Mouse (Mus musculus): ENCODE measurements around the gene Pdzk1ip1. TPM values are rescaled to one million over a fixed set of nuclear protein-coding genes. Genes with fewer than 3 reads are reported as not detected.

The Pdzk1ip1 gene
- polyA plus RNA-seq, 1 experiment from 2014 or later, result 3.0 TPM

DNA sequence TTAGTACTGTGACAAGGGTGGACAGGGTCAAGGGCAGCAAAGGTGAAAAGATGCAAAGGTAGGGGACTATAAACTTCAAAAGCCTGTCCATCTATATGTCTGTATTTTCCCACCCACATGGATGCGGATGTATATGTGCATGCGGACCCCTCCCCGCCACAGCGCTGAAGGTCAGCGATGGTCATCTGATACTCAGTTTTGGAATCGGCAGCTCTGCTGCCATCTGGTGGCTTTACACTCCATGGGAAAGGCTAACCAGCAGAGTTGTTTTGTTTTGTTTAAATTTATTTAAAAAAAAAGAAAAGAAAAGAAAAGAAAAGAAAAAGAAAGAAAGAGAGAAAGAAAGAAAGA lies 8.6 kb downstream of the Pdzk1ip1 start:
- peak; percentile 17; the same call in 1 of the 2 replicates for ATAC-seq (replicated peaks)
- H3K27me3 ChIP-seq (replicated peaks), result peaks cover 19% of the 10 kb centered on the region
- peak overlapping the region; percentile 15 for H3K4me3 ChIP-seq

DNA sequence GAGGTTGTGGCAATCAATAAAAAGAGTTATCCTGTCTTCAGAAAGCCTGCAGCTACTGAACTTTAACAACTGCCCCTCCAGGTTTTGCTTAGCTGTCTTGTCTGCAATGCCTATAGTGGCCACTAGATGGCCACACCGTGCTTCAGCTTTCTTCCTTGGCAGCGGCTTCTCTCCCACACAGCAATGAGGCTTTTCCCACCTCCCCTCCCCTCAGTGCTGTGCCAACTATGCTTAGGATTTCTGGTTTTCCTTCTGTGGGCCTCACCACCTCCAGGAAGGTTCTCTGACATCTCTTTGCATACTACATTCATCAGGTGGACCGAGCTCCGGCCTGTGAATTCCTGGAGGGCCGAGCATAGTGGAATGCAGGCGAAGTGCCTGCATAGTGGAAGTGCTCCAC lies 13.2 kb downstream of the Pdzk1ip1 start:
- no peaks in the 10 kb centered on the region for H3K9me3 ChIP-seq
- 39% methylated on average over 6 of the region's 6 CpGs for WGBS
- no peak overlapping the region for H3K27ac ChIP-seq
- H3K4me1 ChIP-seq, result peaks cover 5% of the 10 kb centered on the region; the same call in 1 of the 2 replicates
- peaks cover 11% of the 10 kb centered on the region for H3K27me3 ChIP-seq (replicated peaks)
- no peaks in the 10 kb centered on the region for H3K36me3 ChIP-seq (replicated peaks)
- ATAC-seq (replicated peaks), result peak; percentile 75
- no peak overlapping the region for H3K9ac ChIP-seq
- H3K4me3 ChIP-seq, result no peak overlapping the region
- H3K4me2 ChIP-seq, result no peak overlapping the region; the same call in 1 of the 2 replicates

More for the DNA sequence above, 8.6 kb downstream of the Pdzk1ip1 start:
- H3K36me3 ChIP-seq (replicated peaks), result no peaks in the 10 kb centered on the region
- H3K9ac ChIP-seq, result no peak overlapping the region
- WGBS, result under 1% methylated on average over 6 of the region's 6 CpGs
- peaks cover 16% of the 10 kb centered on the region for H3K4me1 ChIP-seq
- no peak overlapping the region for H3K27ac ChIP-seq
- no peaks in the 10 kb centered on the region for H3K9me3 ChIP-seq
- H3K4me2 ChIP-seq, result peak overlapping the region; percentile 44

DNA sequence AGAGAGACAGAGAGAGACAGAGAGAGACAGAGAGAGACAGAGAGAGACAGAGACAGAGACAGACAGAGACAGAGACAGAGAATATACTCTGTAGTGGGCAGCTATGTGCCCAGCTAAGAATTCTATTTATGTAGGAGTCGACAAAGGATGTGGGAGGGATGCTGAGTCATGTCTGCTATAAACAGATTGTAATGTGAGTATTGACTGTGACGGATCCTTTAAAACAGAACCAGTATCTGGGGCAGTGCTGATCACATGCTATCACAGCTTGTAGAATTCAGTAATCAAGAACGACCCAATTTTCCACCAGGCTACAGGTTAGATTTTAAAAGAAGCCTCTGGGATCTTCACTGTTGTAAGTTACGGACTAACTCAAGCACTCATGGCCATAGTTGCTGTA lies 15.0 kb downstream of the Pdzk1ip1 start:
- Histone ChIP-seq H3K4me3 (no peak overlapping the region), H3K9me3 (no peaks in the 10 kb centered on the region), H3K36me3 (replicated peaks) (no peaks in the 10 kb centered on the region), H3K4me1 (no peaks in the 10 kb centered on the region; the same call in 1 of the 2 replicates), H3K27me3 (replicated peaks) (no peaks in the 10 kb centered on the region; the same call in 1 of the 2 replicates), H3K9ac (no peak overlapping the region), H3K27ac (no peak overlapping the region), H3K4me2 (no peak overlapping the region)
- 74% methylated on average over 4 of the region's 4 CpGs for WGBS
- ATAC-seq (replicated peaks), result no peak

DNA sequence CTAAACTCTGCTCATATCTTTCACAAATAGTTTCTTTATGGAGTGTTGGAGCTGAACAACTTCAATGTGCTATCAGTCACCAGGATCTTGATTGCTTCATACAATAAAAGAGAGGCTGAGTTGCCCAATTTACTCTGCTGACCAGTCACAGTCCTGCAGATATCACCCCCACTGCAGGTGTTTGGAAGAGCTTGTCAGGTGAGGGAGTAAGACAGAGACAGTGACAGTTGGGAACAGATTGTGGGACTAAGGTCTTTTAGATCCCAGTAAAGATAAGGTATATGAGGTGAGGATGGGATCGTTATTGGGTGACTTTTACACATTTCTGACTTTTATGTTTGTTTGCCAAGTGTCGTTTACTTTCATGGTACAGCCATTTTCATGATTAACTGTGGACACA lies 22.7 kb downstream of the Pdzk1ip1 start:
- no peak overlapping the region for H3K9ac ChIP-seq
- H3K36me3 ChIP-seq (replicated peaks), result no peaks in the 10 kb centered on the region
- no peak overlapping the region for H3K27ac ChIP-seq
- 80% methylated on average over 2 of the region's 2 CpGs for WGBS
- no peak overlapping the region for H3K4me2 ChIP-seq
- H3K4me3 ChIP-seq, result no peak overlapping the region
- no peaks in the 10 kb centered on the region; the same call in 1 of the 2 replicates for H3K27me3 ChIP-seq (replicated peaks)
- H3K9me3 ChIP-seq, result no peaks in the 10 kb centered on the region
- ATAC-seq (replicated peaks), result no peak
- no peaks in the 10 kb centered on the region for H3K4me1 ChIP-seq

DNA sequence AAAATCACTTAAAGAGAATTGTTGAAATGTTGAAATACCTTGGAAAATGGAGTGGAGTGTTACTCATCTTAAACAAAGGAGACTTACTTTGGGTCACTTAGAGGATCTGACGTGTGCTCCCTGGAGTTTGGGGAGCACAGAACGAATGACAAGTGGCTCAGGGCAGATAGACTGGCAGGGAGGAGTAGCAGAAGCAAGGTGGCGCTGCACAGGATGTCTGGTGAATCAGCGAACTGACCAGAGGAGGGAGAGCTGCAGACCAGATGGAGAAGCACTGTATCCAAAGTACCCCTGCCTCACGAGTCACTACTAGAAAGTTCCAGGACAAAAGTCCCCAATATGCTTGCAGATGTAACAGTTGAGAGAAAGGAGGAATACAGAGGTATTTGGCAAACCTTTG lies 24.8 kb downstream of the Pdzk1ip1 start:
- Histone ChIP-seq H3K9ac (no peak overlapping the region), H3K4me1 (no peaks in the 10 kb centered on the region), H3K27me3 (replicated peaks) (no peaks in the 10 kb centered on the region; the same call in 1 of the 2 replicates), H3K27ac (no peak overlapping the region), H3K9me3 (no peaks in the 10 kb centered on the region), H3K36me3 (replicated peaks) (no peaks in the 10 kb centered on the region), H3K4me2 (no peak overlapping the region), H3K4me3 (no peak overlapping the region)
- 24% methylated on average over 5 of the region's 5 CpGs for WGBS
- ATAC-seq (replicated peaks), result no peak

DNA sequence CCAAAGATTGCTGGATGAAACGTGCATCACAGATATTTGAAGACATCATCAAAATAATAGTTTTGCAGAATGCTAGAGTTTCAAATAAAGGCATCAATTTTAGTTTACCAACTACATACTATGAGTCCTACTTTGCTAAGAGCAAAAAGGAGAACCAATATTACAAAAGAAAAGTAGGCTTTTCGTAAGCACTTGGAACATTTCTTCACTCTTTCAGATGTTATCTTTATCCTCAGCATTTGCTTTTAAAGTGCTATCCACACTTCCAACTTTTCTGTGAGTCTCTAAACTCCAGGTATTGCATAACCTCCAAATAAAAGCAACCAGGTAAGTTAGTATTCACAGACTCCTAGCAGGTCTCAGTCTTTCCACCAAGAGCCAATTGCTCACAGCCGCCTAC lies 31.1 kb downstream of the Pdzk1ip1 start:
- no peaks in the 10 kb centered on the region for H3K9me3 ChIP-seq
- H3K27ac ChIP-seq, result no peak overlapping the region
- H3K36me3 ChIP-seq (replicated peaks), result no peaks in the 10 kb centered on the region
- no peak overlapping the region for H3K9ac ChIP-seq
- H3K27me3 ChIP-seq (replicated peaks), result no peaks in the 10 kb centered on the region
- H3K4me3 ChIP-seq, result no peak overlapping the region
- H3K4me1 ChIP-seq, result no peaks in the 10 kb centered on the region
- WGBS, result 88% methylated on average over 3 of the region's 3 CpGs
- H3K4me2 ChIP-seq, result no peak overlapping the region
- no peak for ATAC-seq (replicated peaks)

DNA sequence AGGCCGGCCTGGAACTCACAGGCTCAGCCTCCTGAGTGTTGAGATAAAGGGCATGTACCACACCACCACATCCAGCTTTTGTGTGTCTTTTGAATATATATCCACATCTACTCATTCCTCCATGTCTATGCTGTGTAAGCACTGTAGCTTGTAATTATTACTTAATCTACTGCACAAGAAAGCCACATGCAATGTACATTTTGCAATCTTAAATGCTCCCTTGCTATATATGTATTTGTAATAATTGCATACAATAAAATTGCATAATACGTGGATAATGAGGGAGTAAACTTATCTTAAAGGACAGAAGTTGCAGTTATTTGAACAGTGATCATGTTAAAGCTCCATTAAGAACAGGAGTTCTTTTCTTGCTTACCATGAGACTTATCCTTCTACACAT lies 32.7 kb downstream of the Pdzk1ip1 start:
- H3K9me3 ChIP-seq, result no peaks in the 10 kb centered on the region

DNA sequence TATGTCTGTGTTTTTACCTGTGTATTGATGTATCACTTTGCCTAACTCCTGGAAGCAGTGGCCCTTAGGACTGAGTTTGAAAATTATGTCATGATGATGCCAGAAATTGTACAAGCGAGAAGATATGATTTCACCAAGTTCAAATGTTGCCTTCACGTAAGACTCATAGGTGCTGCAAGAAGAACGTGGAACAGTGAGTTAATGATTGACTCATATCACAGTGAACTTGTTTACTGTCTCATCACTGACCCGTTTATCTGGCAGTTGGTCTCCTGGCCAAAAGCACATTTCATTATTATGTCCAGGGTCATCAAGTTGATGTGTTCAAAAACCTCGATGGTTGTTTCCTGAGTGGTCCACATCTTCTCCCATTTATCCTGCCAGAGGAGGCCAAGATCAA lies 33.1 kb downstream of the Pdzk1ip1 start:
- WGBS, result 84% methylated on average over 5 of the region's 5 CpGs
- H3K4me3 ChIP-seq, result no peak overlapping the region
- ATAC-seq (replicated peaks), result no peak
- no peak overlapping the region for H3K9ac ChIP-seq
- H3K9me3 ChIP-seq, result no peaks in the 10 kb centered on the region
- H3K36me3 ChIP-seq (replicated peaks), result no peaks in the 10 kb centered on the region
- no peak overlapping the region for H3K4me2 ChIP-seq
- H3K27me3 ChIP-seq (replicated peaks), result no peaks in the 10 kb centered on the region
- no peak overlapping the region for H3K27ac ChIP-seq
- H3K4me1 ChIP-seq, result no peaks in the 10 kb centered on the region

More for the DNA sequence above, 32.7 kb downstream of the Pdzk1ip1 start:
- no peaks in the 10 kb centered on the region for H3K4me1 ChIP-seq
- H3K4me3 ChIP-seq, result no peak overlapping the region
- no peak for ATAC-seq (replicated peaks)
- WGBS, result 81% methylated on average over 2 of the region's 2 CpGs
- no peak overlapping the region for H3K27ac ChIP-seq
- H3K36me3 ChIP-seq (replicated peaks), result no peaks in the 10 kb centered on the region
- H3K9ac ChIP-seq, result no peak overlapping the region
- no peaks in the 10 kb centered on the region for H3K27me3 ChIP-seq (replicated peaks)
- H3K4me2 ChIP-seq, result no peak overlapping the region

DNA sequence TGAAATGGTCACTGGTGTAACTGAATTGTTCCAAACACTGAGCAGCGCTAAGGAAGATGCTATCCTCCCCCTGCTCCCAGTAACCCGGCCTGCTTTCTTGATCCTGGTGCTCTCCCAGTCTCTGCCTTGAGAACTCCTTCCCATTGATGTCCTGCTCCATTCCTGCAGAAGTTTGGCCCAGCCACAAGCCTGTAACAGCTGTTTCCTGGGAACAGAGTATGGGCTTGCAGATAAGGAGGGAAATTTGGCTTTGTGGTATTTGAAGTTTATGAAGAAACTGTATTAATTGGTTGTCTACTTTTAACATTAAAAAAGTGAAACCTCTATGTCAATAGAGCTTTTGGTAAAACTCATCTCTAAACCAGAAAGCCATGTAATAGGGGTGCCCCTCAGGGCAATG lies 35.0 kb downstream of the Pdzk1ip1 start:
- no peaks in the 10 kb centered on the region for H3K27me3 ChIP-seq (replicated peaks)
- no peak overlapping the region for H3K9ac ChIP-seq
- no peaks in the 10 kb centered on the region for H3K4me1 ChIP-seq
- no peak overlapping the region for H3K4me3 ChIP-seq
- H3K9me3 ChIP-seq, result no peaks in the 10 kb centered on the region
- 80% methylated on average over 2 of the region's 2 CpGs for WGBS
- no peak for ATAC-seq (replicated peaks)
- H3K27ac ChIP-seq, result no peak overlapping the region
- no peaks in the 10 kb centered on the region for H3K36me3 ChIP-seq (replicated peaks)
- H3K4me2 ChIP-seq, result no peak overlapping the region

DNA sequence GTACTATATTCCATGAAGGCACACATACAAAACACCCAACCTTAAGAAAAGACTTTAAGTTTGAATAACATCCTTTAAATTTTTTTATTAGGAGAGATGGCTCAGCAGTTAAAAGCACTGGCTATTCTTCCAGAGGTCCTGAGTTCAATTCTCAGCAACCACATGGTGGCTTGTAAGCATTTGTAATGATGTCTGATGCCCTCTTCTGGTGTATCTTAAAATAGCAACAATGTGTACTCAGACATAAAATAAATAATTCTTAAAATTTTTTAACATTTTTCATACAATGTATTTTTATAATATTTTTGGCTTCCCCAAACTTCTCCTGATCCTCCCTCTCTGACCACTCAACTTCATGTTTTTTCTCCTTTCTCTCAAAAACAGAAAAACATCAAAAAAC lies 36.2 kb downstream of the Pdzk1ip1 start:
- Histone ChIP-seq H3K4me3 (no peak overlapping the region), H3K36me3 (replicated peaks) (no peaks in the 10 kb centered on the region), H3K27ac (no peak overlapping the region), H3K9me3 (no peaks in the 10 kb centered on the region), H3K4me2 (no peak overlapping the region), H3K9ac (no peak overlapping the region), H3K4me1 (no peaks in the 10 kb centered on the region), H3K27me3 (replicated peaks) (no peaks in the 10 kb centered on the region)
- no peak for ATAC-seq (replicated peaks)

DNA sequence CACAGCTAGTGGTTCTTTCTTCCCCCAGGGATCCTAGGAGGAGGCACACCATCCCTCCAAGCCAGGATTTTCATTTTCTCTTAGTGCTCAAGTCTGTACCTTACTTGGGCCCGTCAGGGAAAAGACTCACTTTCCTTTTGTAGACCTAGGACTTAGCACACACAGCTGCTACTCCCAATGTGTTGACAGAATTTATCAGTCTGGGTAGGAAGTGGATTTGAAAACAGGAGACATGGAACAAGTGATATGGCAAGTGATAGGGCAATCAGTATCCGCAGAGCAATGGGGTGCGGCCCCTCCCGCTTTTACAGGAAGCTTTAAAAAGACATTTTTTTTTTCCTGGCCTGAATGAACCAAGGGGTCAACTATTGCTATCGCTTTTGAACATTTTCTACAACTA lies 44.6 kb downstream of the Pdzk1ip1 start:
- H3K27me3 ChIP-seq (replicated peaks), result no peaks in the 10 kb centered on the region
- peak; percentile 28; the same call in 1 of the 2 replicates for ATAC-seq (replicated peaks)
- peak overlapping the region; percentile 85 for H3K27ac ChIP-seq
- 7% methylated on average over 5 of the region's 5 CpGs for WGBS
- H3K4me1 ChIP-seq, result peaks cover 8% of the 10 kb centered on the region; the same call in 1 of the 2 replicates
- peak overlapping the region; percentile 62; the same call in 1 of the 2 replicates for H3K9ac ChIP-seq
- H3K4me2 ChIP-seq, result peak overlapping the region; percentile 67
- no peaks in the 10 kb centered on the region for H3K9me3 ChIP-seq
- H3K36me3 ChIP-seq (replicated peaks), result no peaks in the 10 kb centered on the region
- H3K4me3 ChIP-seq, result peak overlapping the region; percentile 54

DNA sequence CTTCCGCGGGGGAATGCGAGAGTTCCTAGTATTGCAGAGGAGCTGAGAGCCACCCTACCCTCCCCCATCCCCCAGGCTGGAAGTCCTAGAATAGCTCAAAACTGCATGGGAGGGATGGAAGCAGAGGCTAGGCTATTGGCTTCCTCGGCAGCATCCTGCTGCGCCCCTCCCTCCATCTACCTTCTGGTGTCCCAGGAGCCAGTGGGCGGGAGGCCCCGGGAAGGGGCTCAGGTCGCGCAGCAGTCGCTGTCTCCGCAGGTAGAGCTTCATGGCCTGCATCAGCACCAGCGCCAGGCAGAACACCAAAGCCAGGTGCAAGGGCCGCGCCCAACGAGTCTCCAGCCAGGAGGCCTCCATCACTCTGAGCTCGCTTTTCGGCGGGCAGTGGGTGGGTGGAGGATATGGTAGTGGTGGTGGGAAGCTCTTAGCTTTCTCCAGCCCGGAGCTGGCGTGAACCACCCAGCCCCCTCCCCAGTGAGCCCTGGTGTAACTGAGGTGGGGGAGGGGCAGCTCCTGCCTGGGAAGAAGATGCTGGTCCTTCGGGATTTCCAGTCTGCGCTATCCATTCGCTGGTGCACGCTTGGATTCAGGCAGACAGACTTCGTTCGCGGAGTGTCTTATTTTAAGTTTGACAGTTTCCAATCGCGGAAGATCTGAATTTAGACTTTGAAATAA lies 45.2 kb downstream of the Pdzk1ip1 start, which contains the start of gene Cyp4x1:
Gene Cyp4x1, minus strand, starts transcription at position 661 of the 675 bp plus-strand sequence.
- H3K27ac ChIP-seq, result peak within 1 kb of the TSS; percentile 85
- ATAC-seq (replicated peaks), result peak; percentile 95
- peak within 1 kb of the TSS; percentile 62 for H3K9ac ChIP-seq
- WGBS, result under 1% methylated on average over 29 of the region's 29 CpGs
- H3K4me3 ChIP-seq, result peak within 1 kb of the TSS; percentile 54
- no peaks in the 10 kb centered on the region for H3K36me3 ChIP-seq (replicated peaks)
- H3K9me3 ChIP-seq, result no peaks in the 10 kb centered on the region
- H3K4me2 ChIP-seq, result peak within 1 kb of the TSS; percentile 67
- peaks cover 8% of the 10 kb centered on the region; the same call in 1 of the 2 replicates for H3K4me1 ChIP-seq
- no peaks in the 10 kb centered on the region for H3K27me3 ChIP-seq (replicated peaks)

DNA sequence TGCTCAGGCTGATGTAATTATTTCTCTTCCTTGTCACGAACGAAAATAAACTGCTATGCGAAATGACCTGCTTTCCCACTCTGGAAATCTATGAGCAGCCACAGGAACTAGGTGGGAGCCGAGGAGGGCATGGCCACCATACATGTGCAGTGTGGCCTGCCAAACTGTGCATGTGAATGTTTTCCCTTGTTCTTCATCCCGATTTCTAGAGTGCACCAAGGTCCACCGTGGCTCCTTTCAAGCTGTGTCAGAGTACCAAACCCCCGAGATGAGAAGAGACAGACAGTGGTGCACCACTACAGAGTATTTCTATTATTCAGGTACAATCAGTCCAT lies 45.8 kb downstream of the Pdzk1ip1 start:
- Histone ChIP-seq H3K9me3 (no peaks in the 10 kb centered on the region), H3K4me3 (peak overlapping the region; percentile 54), H3K36me3 (replicated peaks) (no peaks in the 10 kb centered on the region), H3K27ac (peak overlapping the region; percentile 85), H3K4me2 (peak overlapping the region; percentile 67), H3K4me1 (peaks cover 8% of the 10 kb centered on the region; the same call in 1 of the 2 replicates), H3K27me3 (replicated peaks) (no peaks in the 10 kb centered on the region), H3K9ac (0 out of 2 replicates have a peak overlapping the region, but pooled peaks have one; percentile 25)
- 12% methylated on average over 7 of the region's 7 CpGs for WGBS
- ATAC-seq (replicated peaks), result peak; percentile 72

Data from midbrain, embryonic 15.5 days (tissue).